Mouse (Mus musculus) limb, embryonic 10.5 days (tissue): ENCODE data around the gene Eno2. TPM values are rescaled to one million over a fixed set of nuclear protein-coding genes. Genes with fewer than 3 reads are reported as not detected.
A peak's percentile ranks its signal among the peaks of the same experiment; 100 is the strongest.

Experiments
- DNase-seq: peaks from one replicate; pipeline ENCODE4 v3.0.0-alpha.2; 2017; ENCODE audit warnings: low spot score
- H3K27ac ChIP-seq: fragments of 300-500 bp; sonication (generic); 2 replicates; pipeline ENCODE4 v1.5.1; 2016; ENCODE audit warnings: mild to moderate bottlenecking
- H3K27me3 ChIP-seq: fragments of 300-500 bp; sonication (generic); 2 replicates; pipeline ENCODE4 v1.6.1; 2016; ENCODE audit warnings: low read depth, mild to moderate bottlenecking; ENCODE audit not compliant: poor library complexity, severe bottlenecking
- H3K36me3 ChIP-seq: fragments of 300-500 bp; sonication (generic); 2 replicates; pipeline ENCODE4 v1.6.1; 2016; ENCODE audit warnings: mild to moderate bottlenecking, moderate library complexity
- H3K4me1 ChIP-seq: fragments of 300-500 bp; sonication (generic); 2 replicates; pipeline ENCODE4 v1.6.1; 2016
- H3K4me3 ChIP-seq: fragments of 300-500 bp; sonication (generic); 2 replicates; pipeline ENCODE4 v1.5.1; 2016; ENCODE audit warnings: mild to moderate bottlenecking, moderate library complexity
- H3K9me3 ChIP-seq: fragments of 300-500 bp; sonication (generic); replicated peaks from 2 replicates; pipeline ENCODE4 v1.6.1; 2016; ENCODE audit warnings: mild to moderate bottlenecking
- WGBS: fragments of 180-500 bp; shearing (Covaris S2); methylation state at CpG from one replicate; pipeline ENCODE4 v1.1.7; 2016; 5-methylcytosine and 5-hydroxymethylcytosine counted together
- polyA plus RNA-seq: library from polyadenylated mRNA; unstranded; fragments of >200 nt; fragmentation: Nextera tagmentation; extraction: Ambion mirVana; gene quantifications from 2 replicates; pipeline ENCODE4 v1.2.1, GENCODE M21; 2016

The Eno2 gene
- polyA plus RNA-seq, 1 experiment from 2014 or later: 1.5 TPM

DNA sequence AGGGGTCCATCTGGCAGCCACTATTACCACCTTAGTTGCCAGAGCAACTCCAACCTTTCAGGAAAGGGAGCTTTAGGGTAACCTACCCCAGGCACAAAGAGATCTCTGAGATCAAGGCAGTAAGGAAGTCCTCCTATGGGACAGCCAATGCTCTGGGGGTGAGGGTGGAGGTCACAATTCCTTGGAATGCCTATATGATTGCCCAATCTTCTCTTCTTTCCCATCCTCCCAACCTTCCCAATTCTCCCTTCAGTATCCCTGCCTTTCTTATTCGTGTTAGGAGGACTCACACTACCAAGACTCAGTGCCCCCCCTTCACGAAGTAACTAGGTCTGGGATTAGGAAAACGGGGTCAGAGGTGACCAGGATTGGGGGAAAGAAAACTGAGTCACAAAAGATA, 14.2 kb downstream of the Eno2 start:
- peaks cover 8% of the 10 kb centered on the region; the same call in 1 of the 2 replicates for H3K27me3 ChIP-seq
- peak overlapping the region; percentile 99 for H3K27ac ChIP-seq
- no peaks in the 10 kb centered on the region for H3K9me3 ChIP-seq
- no peak for DNase-seq
- H3K4me1 ChIP-seq: peaks cover 48% of the 10 kb centered on the region
- WGBS: 4% methylated on average over 3 of the region's 3 CpGs
- H3K36me3 ChIP-seq: peaks cover 27% of the 10 kb centered on the region
- H3K4me3 ChIP-seq: peak overlapping the region; percentile 91

DNA sequence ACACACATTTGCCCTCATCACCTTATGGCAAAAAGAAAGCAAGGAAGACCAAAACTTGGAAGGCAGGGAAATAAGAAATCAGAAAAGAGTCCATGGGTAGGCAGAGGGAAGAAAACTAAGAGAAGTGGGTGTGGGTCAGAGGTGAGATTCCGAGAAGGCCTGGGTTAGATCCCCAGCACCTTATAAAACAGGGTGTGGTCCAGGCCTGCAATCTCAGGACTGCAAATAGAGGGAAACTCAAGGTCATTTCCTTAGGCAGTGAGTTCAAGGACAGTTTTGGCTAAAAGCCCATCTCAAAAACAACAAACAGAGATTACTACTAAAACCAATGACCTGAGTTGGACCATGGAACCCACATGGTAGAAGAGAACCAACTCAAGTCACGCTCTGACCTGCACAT, 15.6 kb downstream of the Eno2 start:
- H3K4me1 ChIP-seq: peaks cover 41% of the 10 kb centered on the region
- H3K27ac ChIP-seq: no peak overlapping the region
- WGBS: 88% methylated on average over 2 of the region's 2 CpGs
- DNase-seq: no peak
- H3K27me3 ChIP-seq: no peaks in the 10 kb centered on the region
- peaks cover 42% of the 10 kb centered on the region for H3K36me3 ChIP-seq
- no peak overlapping the region for H3K4me3 ChIP-seq
- H3K9me3 ChIP-seq: no peaks in the 10 kb centered on the region

DNA sequence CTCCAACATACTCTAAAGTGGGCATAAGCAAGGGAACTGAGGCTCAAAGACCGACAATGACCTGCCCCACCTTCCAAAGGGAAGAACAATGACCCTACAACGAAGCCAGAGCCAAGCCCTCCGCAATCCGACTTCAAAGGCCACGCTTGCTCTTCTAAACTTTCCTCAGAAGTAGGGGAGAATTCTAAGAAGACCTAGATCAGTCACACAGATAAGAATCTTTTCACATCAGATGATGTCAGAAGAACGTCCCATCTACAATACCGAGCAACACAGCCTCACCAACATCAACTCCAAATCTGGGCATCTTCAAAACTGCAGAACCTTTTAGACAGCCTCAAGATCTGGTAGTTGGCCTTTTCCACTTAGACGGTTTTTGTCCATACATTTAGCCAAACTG, 19.1 kb downstream of the Eno2 start:
- no peak for DNase-seq
- peaks cover 35% of the 10 kb centered on the region for H3K4me1 ChIP-seq
- 85% methylated on average over 8 of the region's 8 CpGs for WGBS
- H3K27me3 ChIP-seq: no peaks in the 10 kb centered on the region
- H3K4me3 ChIP-seq: no peak overlapping the region
- H3K36me3 ChIP-seq: peaks cover 68% of the 10 kb centered on the region
- no peaks in the 10 kb centered on the region for H3K9me3 ChIP-seq
- no peak overlapping the region for H3K27ac ChIP-seq

DNA sequence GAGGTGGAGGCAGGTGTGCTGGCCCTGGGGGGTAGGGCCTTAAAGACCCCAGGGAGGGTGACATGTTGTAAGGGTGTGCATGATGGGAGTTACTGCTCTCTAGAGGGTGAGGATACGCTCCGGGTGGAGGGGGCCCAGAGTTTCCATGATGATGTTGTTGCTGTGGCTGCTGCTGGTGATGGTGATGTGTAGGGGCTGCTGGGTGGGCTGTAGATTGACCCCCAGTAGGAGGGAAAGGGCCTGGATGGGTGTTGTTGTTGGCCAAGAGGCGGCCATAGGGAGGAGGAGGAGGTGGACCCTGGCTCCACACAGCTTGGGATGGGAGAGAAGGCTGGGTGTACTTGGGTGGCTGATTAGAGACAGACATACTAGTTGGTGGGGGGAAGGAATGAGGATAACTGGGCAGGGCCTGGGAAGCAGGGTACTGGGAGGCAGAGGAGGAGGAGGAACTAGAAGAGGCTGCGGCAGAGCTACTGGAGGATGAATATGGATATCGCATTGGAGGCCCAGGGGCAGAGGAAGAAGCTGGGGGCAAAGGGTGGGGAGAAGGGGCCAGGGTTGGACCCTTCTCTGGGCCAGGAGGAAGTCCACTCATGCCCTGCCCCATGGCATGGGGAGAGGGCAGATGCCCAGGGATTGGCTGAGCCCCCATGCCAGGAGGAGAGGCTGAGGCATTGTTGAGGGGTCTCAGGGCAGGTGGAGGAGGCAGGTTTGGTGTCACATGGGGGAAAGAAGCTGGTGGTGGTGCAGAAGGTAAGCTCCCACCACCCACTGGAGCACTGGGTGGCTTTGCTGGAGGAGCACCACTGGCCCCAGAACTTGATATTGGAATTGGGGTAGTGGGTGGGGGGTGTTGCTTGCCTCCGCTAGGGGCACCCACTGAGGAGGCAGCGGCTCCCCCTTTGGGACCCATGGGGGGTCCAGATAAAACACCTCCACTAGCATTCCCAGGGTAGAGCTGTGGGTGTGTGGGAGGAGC, 22.5 kb downstream of the Eno2 start:
- no peak for DNase-seq
- 87% methylated on average over 7 of the region's 7 CpGs for WGBS
- Histone ChIP-seq H3K27me3 (no peaks in the 10 kb centered on the region), H3K27ac (peak overlapping the region; percentile 96), H3K4me3 (peak overlapping the region; percentile 66), H3K36me3 (peaks cover 80% of the 10 kb centered on the region), H3K9me3 (no peaks in the 10 kb centered on the region), H3K4me1 (peaks cover 37% of the 10 kb centered on the region)

GRCm38 (mm10) chr6:124746296-124746605, 23.2 kb downstream of the Eno2 start:
- peaks cover 77% of the 10 kb centered on the region for H3K36me3 ChIP-seq
- WGBS: 19% methylated on average over 8 of the region's 8 CpGs
- no peaks in the 10 kb centered on the region for H3K9me3 ChIP-seq
- H3K4me1 ChIP-seq: peaks cover 42% of the 10 kb centered on the region
- peak overlapping the region; percentile 96 for H3K27ac ChIP-seq
- no peak for DNase-seq
- H3K4me3 ChIP-seq: peak overlapping the region; percentile 66
- no peaks in the 10 kb centered on the region for H3K27me3 ChIP-seq

- Histone ChIP-seq H3K27ac (peak overlapping the region; percentile 96), H3K9me3 (no peaks in the 10 kb centered on the region), H3K4me3 (peak overlapping the region; percentile 66), H3K4me1 (peaks cover 42% of the 10 kb centered on the region), H3K36me3 (peaks cover 72% of the 10 kb centered on the region), H3K27me3 (no peaks in the 10 kb centered on the region)
- peak; percentile 95 for DNase-seq
- WGBS: 1% methylated on average over 85 of the region's 85 CpGs
These were observed 23.8 kb downstream of the Eno2 start for GRCm38 (mm10) chr6:124745490-124746295.

DNA sequence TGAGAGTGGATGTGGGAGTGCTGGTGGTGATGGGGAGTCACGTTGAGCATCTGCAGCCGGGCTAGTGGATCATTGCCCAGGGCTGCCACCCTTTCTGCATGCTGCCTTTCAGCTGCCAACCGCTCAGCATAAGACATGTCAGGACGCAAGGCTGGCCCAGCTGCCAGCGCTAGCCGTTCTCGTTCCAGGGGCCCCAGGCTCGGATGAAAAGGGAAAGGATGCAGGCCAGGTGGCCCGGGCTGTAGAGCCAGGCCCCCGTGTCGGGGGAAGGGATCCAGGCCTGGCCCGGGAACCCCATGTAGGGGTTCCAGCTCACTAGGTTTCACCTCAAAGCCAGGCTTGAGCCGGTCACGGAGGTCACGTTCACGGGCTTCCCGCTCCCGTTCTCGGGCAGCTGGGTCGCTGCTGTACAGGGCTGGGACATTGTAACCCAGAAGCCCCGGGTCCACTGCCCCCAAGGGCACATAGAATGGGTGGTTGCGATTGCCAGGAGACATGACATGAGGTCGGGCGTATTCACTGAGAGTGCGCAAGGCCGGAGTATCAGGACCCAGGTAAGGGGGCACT, 24.6 kb downstream of the Eno2 start:
- 71% methylated on average over 26 of the region's 26 CpGs for WGBS
- no peaks in the 10 kb centered on the region for H3K9me3 ChIP-seq
- DNase-seq: no peak

GRCm38 (mm10) chr6:124743647-124744046, 25.8 kb downstream of the Eno2 start:
- H3K27ac ChIP-seq: no peak overlapping the region
- peaks cover 61% of the 10 kb centered on the region for H3K4me1 ChIP-seq
- no peak overlapping the region for H3K4me3 ChIP-seq
- no peaks in the 10 kb centered on the region for H3K9me3 ChIP-seq
- H3K27me3 ChIP-seq: no peaks in the 10 kb centered on the region
- DNase-seq: no peak
- H3K36me3 ChIP-seq: peaks cover 61% of the 10 kb centered on the region
- WGBS: 84% methylated on average over 8 of the region's 8 CpGs

More for the DNA sequence above, 24.6 kb downstream of the Eno2 start:
- peak overlapping the region; percentile 66 for H3K4me3 ChIP-seq
- peaks cover 49% of the 10 kb centered on the region for H3K4me1 ChIP-seq
- H3K27ac ChIP-seq: peak overlapping the region; percentile 96
- H3K27me3 ChIP-seq: no peaks in the 10 kb centered on the region
- H3K36me3 ChIP-seq: peaks cover 64% of the 10 kb centered on the region

GRCm38 (mm10) chr6:124742839-124743514, 26.5 kb downstream of the Eno2 start:
- no peak for DNase-seq
- 91% methylated on average over 15 of the region's 15 CpGs for WGBS
- Histone ChIP-seq H3K27me3 (no peaks in the 10 kb centered on the region), H3K4me1 (peaks cover 66% of the 10 kb centered on the region), H3K9me3 (no peaks in the 10 kb centered on the region), H3K36me3 (peaks cover 58% of the 10 kb centered on the region), H3K4me3 (no peak overlapping the region), H3K27ac (no peak overlapping the region)

DNA sequence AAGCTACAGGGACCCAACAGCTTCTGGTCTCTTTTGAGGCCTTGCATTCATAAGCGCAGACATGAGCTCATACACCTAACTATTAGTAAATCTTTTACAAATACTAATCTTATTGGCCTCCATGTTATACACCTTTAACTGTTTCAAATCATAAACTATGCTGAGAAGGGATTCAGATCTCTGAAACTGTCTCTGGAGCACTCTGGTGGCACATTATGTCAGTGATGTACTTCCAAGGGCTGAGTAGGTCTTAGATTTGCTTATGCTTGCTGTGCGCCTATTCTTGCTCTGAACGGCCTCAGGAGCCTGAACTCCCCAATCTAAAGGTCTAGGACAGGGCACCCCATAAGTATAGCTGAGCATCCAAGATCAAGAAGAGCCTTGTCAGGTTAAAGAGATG, 27.6 kb downstream of the Eno2 start:
- no peaks in the 10 kb centered on the region for H3K9me3 ChIP-seq
- peaks cover 59% of the 10 kb centered on the region for H3K4me1 ChIP-seq
- 72% methylated on average over 3 of the region's 3 CpGs for WGBS
- peaks cover 47% of the 10 kb centered on the region for H3K36me3 ChIP-seq
- H3K4me3 ChIP-seq: peak overlapping the region; percentile 66
- H3K27me3 ChIP-seq: no peaks in the 10 kb centered on the region
- no peak for DNase-seq
- peak overlapping the region; percentile 98 for H3K27ac ChIP-seq

GRCm38 (mm10) chr6:124740888-124741761, 28.3 kb downstream of the Eno2 start, which contains the start of gene Grcc10:
Gene Grcc10 (minus strand): TSS chr6:124741374.
- Histone ChIP-seq H3K4me3 (peak within 1 kb of the TSS; percentile 66), H3K27me3 (no peaks in the 10 kb centered on the region), H3K27ac (peak within 1 kb of the TSS; percentile 98), H3K9me3 (no peaks in the 10 kb centered on the region), H3K36me3 (peaks cover 41% of the 10 kb centered on the region), H3K4me1 (peaks cover 52% of the 10 kb centered on the region)
- DNase-seq: peak; percentile 93
- WGBS: under 1% methylated on average over 41 of the region's 41 CpGs
